Mouse (Mus musculus): ENCODE measurements around the gene Tuba3b.

Tuba3b gene

GRCm38 (mm10) chr6:145667654-145668053 lies 52.1 kb downstream of the Tuba3b start:
- CTCF ChIA-PET: no interaction called here

GRCm38 (mm10) chr6:145669596-145670071 lies 54.1 kb downstream of the Tuba3b start:
- CTCF ChIA-PET: no interaction called here

All from spleen, embryonic (tissue).